ENCODE assay signal across 8 mouse cellular contexts in genomic region chr6:125084424-125084823, GRCm38 (mm10). TPM values are rescaled to one million over a fixed set of nuclear protein-coding genes. Genes with fewer than 3 reads are reported as not detected.
DNase-seq lines count a peak whose midpoint lies in the region; ATAC-seq and TF ChIP-seq lines count a peak whose summit lies in the region.

No protein-coding gene starts in this region.

- intact Hi-C loops in left cerebral cortex, postnatal 25 days (cut with DNase I): loop anchor here (1.0 to 10.0 kb wide), 3 partner anchors 37 to 227 kb away; partner anchors contain the start of genes P3h3 and Zfp384

- peak in 1 of 2 experiments; percentile 64 for DNase-seq in spleen, adult 2 months (ENCODE audit: low read depth in 1 of 2, low spot score in 2 of 2)
- DNase-seq in spleen, adult 12 weeks (ENCODE audit: low spot score): no peak
- peak; percentile 41 for DNase-seq in adrenal gland, postnatal 25 days
- peak; percentile 74 to 84 for DNase-seq in left cerebral cortex, postnatal 25 days (ENCODE audit: low spot score in 2 of 2)
- peak; percentile 75 for DNase-seq in thymus, postnatal 25 days

- no peak for TF ChIP-seq POLR2A in spleen, adult 2 months (IDR thresholded peaks at IDR 0.05; ENCODE audit: low read depth, low read length)

- no peaks in the 10 kb centered on the region for H3K9me3 ChIP-seq in hindbrain, embryonic 13.5 days

- H3K4me2 ChIP-seq in hindbrain, embryonic 13.5 days: no peak overlapping the region

- no peak overlapping the region for H3K4me3 ChIP-seq in spleen, adult 2 months (ENCODE audit: extremely low read depth, insufficient read depth, insufficient read length)
- H3K4me3 ChIP-seq in hindbrain, embryonic 13.5 days: no peak overlapping the region

- H3K27ac ChIP-seq in spleen, adult 2 months (ENCODE audit: insufficient read depth, low read length): no peak overlapping the region
- H3K27ac ChIP-seq in hindbrain, embryonic 13.5 days: 0 out of 2 replicates have a peak overlapping the region, but pooled peaks have one; percentile 4

- H3K9ac ChIP-seq in hindbrain, embryonic 13.5 days: no peak overlapping the region

- WGBS in spleen, adult 2 months: 22% methylated on average over 4 of the region's 4 CpGs
- WGBS in hindbrain, embryonic 13.5 days: 5% methylated on average over 4 of the region's 4 CpGs

- H3K27me3 ChIP-seq in spleen, adult 2 months (ENCODE audit: control insufficient read depth, insufficient read depth, low read length): no peaks in the 10 kb centered on the region
- H3K27me3 ChIP-seq in hindbrain, embryonic 13.5 days: 0 out of 2 replicates have a peak, but pooled peaks cover 3% of the 10 kb centered on the region

- peak; percentile 67; the same call in 1 of the 2 replicates for TF ChIP-seq CTCF in spleen, adult 2 months (IDR thresholded peaks at IDR 0.05; ENCODE audit: extremely low read depth, insufficient read depth, insufficient read length, insufficient replicate concordance)

- peaks cover 1% of the 10 kb centered on the region; the same call in 1 of the 2 replicates for H3K4me1 ChIP-seq in spleen, adult 2 months (ENCODE audit: control insufficient read depth, insufficient read depth, insufficient read length)
- H3K4me1 ChIP-seq in hindbrain, embryonic 13.5 days (replicated peaks): peaks cover 30% of the 10 kb centered on the region

- peaks cover 16% of the 10 kb centered on the region for H3K36me3 ChIP-seq in spleen, adult 2 months (ENCODE audit: control insufficient read depth, insufficient read depth, low read length)
- no peaks in the 10 kb centered on the region for H3K36me3 ChIP-seq in hindbrain, embryonic 13.5 days

- ATAC-seq in erythroblast, adult 5-6 weeks (replicated peaks; ENCODE audit: low FRiP score, poor library complexity, severe bottlenecking): peak; percentile 61
- no peak for ATAC-seq in hindbrain, embryonic 13.5 days (ENCODE audit: low FRiP score)
- peak; percentile 57 for ATAC-seq in monocyte, adult 5-6 weeks (replicated peaks; ENCODE audit: insufficient number of reproducible peaks, low FRiP score, low TSS enrichment, poor library complexity, severe bottlenecking)

RNA-seq across cellular contexts. Expression of gene Chd4, which starts 11.4 kb away (rescaled TPM):
- polyA plus RNA-seq in spleen, adult 2 months (2012; rRNA removed): 87.4 and 196 TPM in 2 replicates
- total RNA-seq in adrenal gland, postnatal 25 days (2021): 175 and 203 TPM in 2 replicates
- total RNA-seq in erythroblast, adult 5-6 weeks (2015; ENCODE audit: low replicate concordance): 31.8 and 50.0 TPM in 2 replicates
- 70.6 and 102 TPM in 2 replicates for total RNA-seq in erythroblast, adult 5-6 weeks (2017; ENCODE audit: low replicate concordance)
- 123 and 126 TPM in 2 replicates for polyA plus RNA-seq in hindbrain, embryonic 13.5 days (2015; fragmentation: Nextera tagmentation; extraction: Ambion mirVana)
- total RNA-seq in left cerebral cortex, postnatal 25 days (2021): 100 to 1,000 TPM; 154 to 161 TPM
- total RNA-seq in monocyte, adult 5-6 weeks (2017): 275 to 395 TPM (median 283 TPM) in 3 replicates

RNA-seq across cellular contexts. Expression of gene Lpar5, which starts 16.7 kb away (rescaled TPM):
- polyA plus RNA-seq in spleen, adult 2 months (2012; rRNA removed): 62.1 and 64.3 TPM in 2 replicates
- total RNA-seq in adrenal gland, postnatal 25 days (2021): 0.36 TPM in 1 of 2 replicates, not detected in the other
- 3.1 TPM in 1 of 2 replicates, not detected in the other for total RNA-seq in erythroblast, adult 5-6 weeks (2015; ENCODE audit: low replicate concordance)
- total RNA-seq in erythroblast, adult 5-6 weeks (2017; ENCODE audit: low replicate concordance): 0.60 TPM in 1 of 2 replicates, not detected in the other
- 0.55 and 0.65 TPM in 2 replicates for polyA plus RNA-seq in hindbrain, embryonic 13.5 days (2015; fragmentation: Nextera tagmentation; extraction: Ambion mirVana)
- under 1 TPM; 0.60 to 0.96 TPM for total RNA-seq in left cerebral cortex, postnatal 25 days (2021)
- 3.1 to 8.7 TPM (median 3.6 TPM) in 3 replicates for total RNA-seq in monocyte, adult 5-6 weeks (2017)

RNA-seq across cellular contexts. Expression of gene Acrbp, which starts 34.9 kb away (rescaled TPM):
- 34.4 and 35.8 TPM in 2 replicates for polyA plus RNA-seq in spleen, adult 2 months (2012; rRNA removed)
- total RNA-seq in adrenal gland, postnatal 25 days (2021): 10.4 and 11.7 TPM in 2 replicates
- 3.3 TPM in 1 of 2 replicates, not detected in the other for total RNA-seq in erythroblast, adult 5-6 weeks (2015; ENCODE audit: low replicate concordance)
- 7.0 and 11.6 TPM in 2 replicates for total RNA-seq in erythroblast, adult 5-6 weeks (2017; ENCODE audit: low replicate concordance)
- 17.5 and 19.7 TPM in 2 replicates for polyA plus RNA-seq in hindbrain, embryonic 13.5 days (2015; fragmentation: Nextera tagmentation; extraction: Ambion mirVana)
- 10 to 100 TPM in 1 of 2 experiments, 1 to 10 TPM in 1; 8.4 to 12.3 TPM for total RNA-seq in left cerebral cortex, postnatal 25 days (2021)
- 5.5 to 20.2 TPM (median 8.3 TPM) in 3 replicates for total RNA-seq in monocyte, adult 5-6 weeks (2017)

RNA-seq across cellular contexts. Expression of gene Ing4, which starts 44.9 kb away (rescaled TPM):
- polyA plus RNA-seq in spleen, adult 2 months (2012; rRNA removed): 31.8 and 36.2 TPM in 2 replicates
- 82.3 and 102 TPM in 2 replicates for total RNA-seq in adrenal gland, postnatal 25 days (2021)
- total RNA-seq in erythroblast, adult 5-6 weeks (2015; ENCODE audit: low replicate concordance): 7.1 and 7.9 TPM in 2 replicates
- total RNA-seq in erythroblast, adult 5-6 weeks (2017; ENCODE audit: low replicate concordance): 27.7 and 35.7 TPM in 2 replicates
- 168 and 175 TPM in 2 replicates for polyA plus RNA-seq in hindbrain, embryonic 13.5 days (2015; fragmentation: Nextera tagmentation; extraction: Ambion mirVana)
- total RNA-seq in left cerebral cortex, postnatal 25 days (2021): 10 to 100 TPM; 54.0 to 62.1 TPM
- 118 to 132 TPM (median 119 TPM) in 3 replicates for total RNA-seq in monocyte, adult 5-6 weeks (2017)

RNA-seq across cellular contexts. Expression of gene Nop2, which starts 47.3 kb away (rescaled TPM):
- 14.0 and 16.2 TPM in 2 replicates for polyA plus RNA-seq in spleen, adult 2 months (2012; rRNA removed)
- 36.2 and 44.0 TPM in 2 replicates for total RNA-seq in adrenal gland, postnatal 25 days (2021)
- 4.8 and 6.7 TPM in 2 replicates for total RNA-seq in erythroblast, adult 5-6 weeks (2015; ENCODE audit: low replicate concordance)
- 10.5 and 11.8 TPM in 2 replicates for total RNA-seq in erythroblast, adult 5-6 weeks (2017; ENCODE audit: low replicate concordance)
- 47.9 and 48.6 TPM in 2 replicates for polyA plus RNA-seq in hindbrain, embryonic 13.5 days (2015; fragmentation: Nextera tagmentation; extraction: Ambion mirVana)
- total RNA-seq in left cerebral cortex, postnatal 25 days (2021): 10 to 100 TPM; 27.1 to 28.0 TPM
- 15.9 to 23.8 TPM (median 23.2 TPM) in 3 replicates for total RNA-seq in monocyte, adult 5-6 weeks (2017)
